Mouse (Mus musculus): ENCODE measurements at regions not wholly inside any gene's neighbourhood (a gene's known extent, or its start where the extent isn't known, plus 50 kb on each side); places are given as distances from the start of the nearest gene placed in this dataset.

- TF ChIP-seq CTCF (IDR thresholded peaks at IDR 0.05; ENCODE audit: borderline replicate concordance, control insufficient read depth, extremely low read depth, insufficient read depth, low read length, poor library complexity) (no peak), POLR2A (IDR thresholded peaks at IDR 0.05; ENCODE audit: control insufficient read depth, extremely low read depth, insufficient read depth, low read length, poor library complexity) (no peak)
These were observed 559.0 kb upstream of the Nrsn1 start for GRCm38 (mm10) chr13:25829146-25829924.
